Mouse (Mus musculus) MEL (cell line): ENCODE data around the gene Fat3. TPM values are rescaled to one million over a fixed set of nuclear protein-coding genes. Genes with fewer than 3 reads are reported as not detected.

Experiments used
- DNase-seq: peaks from one replicate; pipeline ENCODE4 v3.0.0; 2011; ENCODE audit warnings: low read depth, low spot score
- H3K27ac ChIP-seq: 2 replicates; pipeline ENCODE4 v1.5.1; 2012; ENCODE audit warnings: low read depth, mild to moderate bottlenecking, control low read depth, low read length, moderate library complexity; ENCODE audit not compliant: control insufficient read depth
- H3K27me3 ChIP-seq, 2 experiments: fragments of 150-350 bp in 1 of 2; sonication (generic) in 1 of 2; 2 replicates each; pipeline ENCODE4 v1.6.1; 2012; ENCODE audit warnings: low read length in 2 of 2, mild to moderate bottlenecking in 2 of 2, improper control_type of control experiment in 1 of 2, moderate library complexity in 1 of 2; ENCODE audit not compliant: insufficient read depth in 2 of 2, control insufficient read depth in 1 of 2
- H3K36me3 ChIP-seq, 2 experiments: 2 replicates each; pipeline ENCODE4 v1.6.1; 2012 to 2014; ENCODE audit warnings: low read length in 2 of 2, improper control_type of control experiment in 1 of 2, inconsistent platforms in 1 of 2, mild to moderate bottlenecking in 1 of 2; ENCODE audit not compliant: insufficient read depth in 2 of 2, control insufficient read depth in 1 of 2
- H3K4me1 ChIP-seq, 2 experiments: fragments of 150-350 bp in 1 of 2; sonication (generic) in 1 of 2; 2 replicates each; pipeline ENCODE4 v1.6.1; 2012; ENCODE audit warnings: low read length in 2 of 2, improper control_type of control experiment in 1 of 2, mild to moderate bottlenecking in 1 of 2; ENCODE audit not compliant: insufficient read depth in 2 of 2, control insufficient read depth in 1 of 2
- H3K4me3 ChIP-seq, 2 experiments: fragments of 150-350 bp in 1 of 2; sonication (generic) in 1 of 2; 2 replicates each; pipeline ENCODE4 v1.5.1; 2012; ENCODE audit warnings: low read depth in 2 of 2, low read length in 2 of 2, mild to moderate bottlenecking in 2 of 2, moderate library complexity in 2 of 2, control low read depth in 1 of 2, improper control_type of control experiment in 1 of 2; ENCODE audit not compliant: control insufficient read depth in 1 of 2, insufficient read depth in 1 of 2
- H3K79me2 ChIP-seq: 2 replicates; pipeline ENCODE4 v1.6.1; 2012; ENCODE audit warnings: mild to moderate bottlenecking, low read length, moderate library complexity; ENCODE audit not compliant: control insufficient read depth, poor library complexity, insufficient read depth
- H3K9ac ChIP-seq: 2 replicates; pipeline ENCODE4 v1.6.1; 2012; ENCODE audit warnings: low read depth, mild to moderate bottlenecking, control low read depth, low read length, moderate library complexity; ENCODE audit not compliant: control insufficient read depth, poor library complexity, severe bottlenecking
- H3K9me3 ChIP-seq: fragments of 150-350 bp; sonication (generic); replicated peaks from 2 replicates; pipeline ENCODE4 v1.6.1; 2012; ENCODE audit warnings: mild to moderate bottlenecking, low read length, improper control_type of control experiment, moderate library complexity; ENCODE audit not compliant: insufficient read depth
- BHLHE40 ChIP-seq: IDR thresholded peaks from 2 replicates; pipeline ENCODE4 v1.6.1; 2012; ENCODE audit warnings: low read depth, mild to moderate bottlenecking, inconsistent platforms, low read length, improper control_type of control experiment, borderline replicate concordance
- CHD1 ChIP-seq: IDR thresholded peaks from 2 replicates; pipeline ENCODE4 v1.6.1; 2012; ENCODE audit warnings: low read depth, mild to moderate bottlenecking, inconsistent platforms, low read length, improper control_type of control experiment
- CHD2 ChIP-seq: IDR thresholded peaks from 2 replicates; pipeline ENCODE4 v1.6.1; 2011; ENCODE audit warnings: low read length, improper control_type of control experiment
- CTCF ChIP-seq, 3 experiments: IDR thresholded peaks in 2 of 3; conservative IDR thresholded peaks in 1 of 3; 2 replicates each; pipeline ENCODE4 v1.5.1; 2011 to 2012; ENCODE audit warnings: low read length in 3 of 3, low read depth in 2 of 3, mild to moderate bottlenecking in 2 of 3, improper control_type of control experiment in 1 of 3, inconsistent platforms in 1 of 3, mixed read lengths in 1 of 3, moderate library complexity in 1 of 3; ENCODE audit not compliant: control insufficient read depth in 1 of 3, insufficient read depth in 1 of 3, poor library complexity in 1 of 3, severe bottlenecking in 1 of 3
- ELF1 ChIP-seq: IDR thresholded peaks from 2 replicates; pipeline ENCODE4 v1.6.1; 2014; ENCODE audit warnings: low read depth, mild to moderate bottlenecking, inconsistent platforms, low read length, improper control_type of control experiment, moderate library complexity
- EP300 ChIP-seq, 2 experiments: IDR thresholded peaks; 2 replicates each; pipeline ENCODE4 v1.6.1; 2011; ENCODE audit warnings: improper control_type of control experiment in 2 of 2, low read length in 2 of 2, low read depth in 1 of 2, mild to moderate bottlenecking in 1 of 2
- ETS1 ChIP-seq: IDR thresholded peaks from 2 replicates; pipeline ENCODE4 v1.6.1; 2012; ENCODE audit warnings: low read depth, mild to moderate bottlenecking, inconsistent platforms, low read length, improper control_type of control experiment, moderate library complexity
- GATA1 ChIP-seq: IDR thresholded peaks from 2 replicates; pipeline ENCODE4 v1.6.1; 2011; ENCODE audit warnings: low read depth, low read length, improper control_type of control experiment
- HCFC1 ChIP-seq: IDR thresholded peaks from 2 replicates; pipeline ENCODE4 v1.6.1; 2012; ENCODE audit warnings: low read depth, mild to moderate bottlenecking, inconsistent platforms, low read length, improper control_type of control experiment, moderate library complexity
- JUND ChIP-seq: IDR thresholded peaks from 2 replicates; pipeline ENCODE4 v1.6.1; 2011; ENCODE audit warnings: low read depth, mild to moderate bottlenecking, improper control_type of control experiment, low read length
- MAX ChIP-seq: IDR thresholded peaks from 2 replicates; pipeline ENCODE4 v1.6.1; 2011; ENCODE audit warnings: low read length, improper control_type of control experiment
- MEF2A ChIP-seq: IDR thresholded peaks from 2 replicates; pipeline ENCODE4 v1.6.1; 2014; ENCODE audit warnings: low read depth, mild to moderate bottlenecking, inconsistent platforms, low read length, improper control_type of control experiment; ENCODE audit not compliant: poor library complexity, insufficient replicate concordance, severe bottlenecking; ENCODE audit errors: extremely low read depth
- MXI1 ChIP-seq: IDR thresholded peaks from 2 replicates; pipeline ENCODE4 v1.6.1; 2011; ENCODE audit warnings: mild to moderate bottlenecking, low read depth, low read length, improper control_type of control experiment
- MYB ChIP-seq: IDR thresholded peaks from 2 replicates; pipeline ENCODE4 v1.6.1; 2011; ENCODE audit warnings: mild to moderate bottlenecking, low read depth, low read length, improper control_type of control experiment
- MYC ChIP-seq: IDR thresholded peaks from 2 replicates; pipeline ENCODE4 v1.6.1; 2011; ENCODE audit warnings: low read depth, mild to moderate bottlenecking, low read length, improper control_type of control experiment, moderate library complexity
- NRF1 ChIP-seq: IDR thresholded peaks from 2 replicates; pipeline ENCODE4 v1.6.1; 2014; ENCODE audit warnings: low read depth, mild to moderate bottlenecking, inconsistent platforms, low read length, improper control_type of control experiment, moderate library complexity; ENCODE audit not compliant: poor library complexity, insufficient read depth, severe bottlenecking
- POLR2A ChIP-seq, 2 experiments: IDR thresholded peaks; 2 replicates each; pipeline ENCODE4 v1.6.1; 2011 to 2012; ENCODE audit warnings: low read length in 2 of 2, mild to moderate bottlenecking in 2 of 2, control low read depth in 1 of 2, improper control_type of control experiment in 1 of 2, low read depth in 1 of 2, moderate library complexity in 1 of 2; ENCODE audit not compliant: control insufficient read depth in 1 of 2, insufficient read depth in 1 of 2, poor library complexity in 1 of 2
- POLR2AphosphoS2 ChIP-seq: IDR thresholded peaks from 2 replicates; pipeline ENCODE4 v1.6.1; 2011; ENCODE audit warnings: low read length, improper control_type of control experiment
- POLR2AphosphoS5 ChIP-seq: IDR thresholded peaks from 2 replicates; pipeline ENCODE4 v1.6.1; 2012; ENCODE audit warnings: low read depth, borderline replicate concordance, mild to moderate bottlenecking, inconsistent platforms, low read length, moderate library complexity, mixed read lengths
- RAD21 ChIP-seq: IDR thresholded peaks from 2 replicates; pipeline ENCODE4 v1.6.1; 2011; ENCODE audit warnings: mild to moderate bottlenecking, low read depth, low read length, improper control_type of control experiment
- RCOR1 ChIP-seq: IDR thresholded peaks from 2 replicates; pipeline ENCODE4 v1.6.1; 2012; ENCODE audit warnings: low read depth, mild to moderate bottlenecking, inconsistent platforms, low read length, improper control_type of control experiment
- SIN3A ChIP-seq: IDR thresholded peaks from 2 replicates; pipeline ENCODE4 v1.6.1; 2012; ENCODE audit warnings: low read length, improper control_type of control experiment, inconsistent platforms
- SMC3 ChIP-seq: IDR thresholded peaks from 2 replicates; pipeline ENCODE4 v1.6.1; 2011; ENCODE audit warnings: low read depth, low read length, improper control_type of control experiment
- TAL1 ChIP-seq: IDR thresholded peaks from 2 replicates; pipeline ENCODE4 v1.6.1; 2012; ENCODE audit warnings: mild to moderate bottlenecking, inconsistent platforms, low read length, moderate library complexity, mixed read lengths
- TBP ChIP-seq: IDR thresholded peaks from 2 replicates; pipeline ENCODE4 v1.8.0; 2011; ENCODE audit warnings: low read depth, low read length, improper control_type of control experiment
- TCF12 ChIP-seq: IDR thresholded peaks from 2 replicates; pipeline ENCODE4 v1.6.1; 2014; ENCODE audit warnings: low read depth, mild to moderate bottlenecking, inconsistent platforms, low read length, improper control_type of control experiment, moderate library complexity
- USF2 ChIP-seq, 2 experiments: IDR thresholded peaks; 2 replicates each; pipeline ENCODE4 v1.6.1; 2011 to 2012; ENCODE audit warnings: improper control_type of control experiment in 2 of 2, low read length in 2 of 2, borderline replicate concordance in 1 of 2, inconsistent platforms in 1 of 2, low read depth in 1 of 2, mild to moderate bottlenecking in 1 of 2; ENCODE audit not compliant: insufficient read depth in 1 of 2
- ZKSCAN1 ChIP-seq: IDR thresholded peaks from 2 replicates; pipeline ENCODE4 v1.6.1; 2012; ENCODE audit warnings: low read depth, mild to moderate bottlenecking, inconsistent platforms, low read length, improper control_type of control experiment, moderate library complexity
- polyA plus RNA-seq, 2 experiments: library from polyadenylated mRNA; stranded (reverse) in 1 of 2; unstranded in 1 of 2; fragments of >175 nt in 1 of 2; fragments of >200 nt in 1 of 2; gene quantifications; 2 replicates each; pipeline versions ENCODE4 v1.2.1 to v1.2.4; 2012; ENCODE audit warnings: low replicate concordance in 2 of 2, low read depth in 1 of 2; ENCODE audit not compliant: insufficient read length in 2 of 2, insufficient read depth in 1 of 2, missing spikeins in 1 of 2
- total RNA-seq: library from RNA; depleted of rRNA; stranded (reverse); fragments of 300-350 nt; gene quantifications from 2 replicates; pipeline ENCODE4 v1.2.3, GENCODE M21; 2012

The Fat3 gene
- total and polyA plus RNA-seq, 3 experiments, result 1.5 to 1.8 TPM; not detected in 1

DNA sequence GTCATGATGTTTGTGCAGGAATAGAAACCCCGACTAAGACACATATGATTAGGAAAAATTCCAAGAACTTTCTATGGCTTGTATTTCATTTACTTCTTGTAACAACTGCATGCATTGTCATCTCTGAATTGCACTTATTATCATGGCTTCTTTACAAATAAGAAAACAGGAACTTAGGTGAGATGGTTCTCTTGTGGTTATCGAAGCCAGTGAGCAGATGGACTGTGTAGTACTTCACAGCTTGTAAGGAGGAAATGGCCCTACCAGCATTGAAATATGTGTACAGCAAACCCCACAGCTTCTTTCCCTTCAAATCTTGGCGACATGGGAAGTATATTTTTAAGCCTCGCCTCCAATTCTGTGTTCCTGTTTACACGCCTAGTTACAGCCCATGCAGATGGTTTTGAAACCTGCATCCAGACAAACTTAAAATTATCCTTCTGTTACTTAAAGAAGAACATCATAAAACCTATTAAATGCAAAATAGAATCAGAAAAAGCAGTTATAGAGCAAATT is 570.1 kb downstream of the Fat3 start (continued):
- TF ChIP-seq MYC (no peak), BHLHE40 (no peak), POLR2AphosphoS5 (no peak), NRF1 (no peak), CHD2 (no peak), JUND (no peak), TAL1 (peak; percentile 59), ZKSCAN1 (no peak), TCF12 (no peak), SMC3 (no peak), CHD1 (no peak), MXI1 (no peak), TBP (peak; percentile 37; the same call in 1 of the 2 replicates), RAD21 (no peak), HCFC1 (no peak), MEF2A (no peak), POLR2A (IDR thresholded peaks at IDR 0.05; ENCODE audit: control insufficient read depth in 1 of 2, insufficient read depth in 1 of 2, low read depth in 1 of 2, low read length in 2 of 2, poor library complexity in 1 of 2) (no peak), USF2 (IDR thresholded peaks at IDR 0.05; ENCODE audit: borderline replicate concordance in 1 of 2, insufficient read depth in 1 of 2, low read depth in 1 of 2, low read length in 2 of 2) (no peak), MYB (no peak), RCOR1 (no peak; the same call in 1 of the 2 replicates), EP300 (IDR thresholded peaks at IDR 0.05; ENCODE audit: low read depth in 1 of 2, low read length in 2 of 2) (peak; percentile 61 to 67), POLR2AphosphoS2 (no peak)

DNA sequence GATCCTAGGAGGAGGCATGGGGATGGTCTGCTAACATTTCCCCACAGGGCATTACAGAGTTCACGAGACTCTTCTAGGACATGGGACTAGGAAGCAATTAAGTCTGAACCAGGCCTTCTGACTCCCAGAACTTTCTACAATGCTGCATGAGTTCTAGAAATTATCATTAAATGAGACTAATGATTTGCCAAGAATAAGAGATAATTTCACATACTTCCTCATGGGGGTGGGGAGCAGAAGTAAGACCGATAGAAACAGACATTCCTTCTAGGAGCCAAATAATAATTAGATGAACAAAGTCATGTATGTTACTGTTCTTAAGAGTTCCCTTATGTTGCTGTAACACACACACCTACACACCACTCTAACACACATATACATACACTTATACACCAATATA is 572.8 kb downstream of the Fat3 start:
- TF ChIP-seq MAX, result no peak
- peak; percentile 60 for TF ChIP-seq TCF12
- peak; percentile 45; the same call in 1 of the 2 replicates for TF ChIP-seq MEF2A
- peak; percentile 76 for TF ChIP-seq RCOR1
- peak; percentile 80 for TF ChIP-seq ETS1
- peak; percentile 85 for TF ChIP-seq CHD2
- TF ChIP-seq ELF1, result peak; percentile 82; the same call in 1 of the 2 replicates
- peak; percentile 53; the same call in 1 of the 2 replicates for TF ChIP-seq BHLHE40
- TF ChIP-seq EP300 (IDR thresholded peaks at IDR 0.05; ENCODE audit: low read depth in 1 of 2, low read length in 2 of 2), result peak; percentile 86 to 91
- TF ChIP-seq SMC3, result 0 out of 2 replicates have a peak, but pooled peaks have one; percentile 14
- TF ChIP-seq CTCF (IDR thresholded peaks at IDR 0.05 in 2 of 3, conservative IDR thresholded peaks at IDR 0.05 in 1 of 3; ENCODE audit: control insufficient read depth in 1 of 3, insufficient read depth in 1 of 3, low read depth in 2 of 3, low read length in 3 of 3, poor library complexity in 1 of 3, severe bottlenecking in 1 of 3), result no peak
- no peak for TF ChIP-seq POLR2AphosphoS2
- peak; percentile 90 for TF ChIP-seq GATA1
- peak; percentile 63; the same call in 1 of the 2 replicates for TF ChIP-seq SIN3A
- Histone ChIP-seq H3K9me3 (no peaks in the 10 kb centered on the region), H3K27ac (peak overlapping the region; percentile 72), H3K79me2 (no peaks in the 10 kb centered on the region), H3K27me3 (no peaks in the 10 kb centered on the region), H3K9ac (peak overlapping the region; percentile 26), H3K36me3 (peaks cover 0 to 34% of the 10 kb centered on the region in 2 experiments; a peak in 2 of 4 replicates), H3K4me1 (peaks cover 13 to 31% of the 10 kb centered on the region in 2 experiments), H3K4me3 (peak overlapping the region in 1 of 2 experiments; percentile 31; a peak in 2 of 4 replicates)
- peak; percentile 80 for DNase-seq
